Mouse (Mus musculus) left cerebral cortex, adult 2 months (tissue): Measurements from ENCODE around the gene Ces1h. TPM values are rescaled to one million over a fixed set of nuclear protein-coding genes. Genes with fewer than 3 reads are reported as not detected.

ENCODE experiments used
- DNase-seq, 2 experiments: peaks; one replicate each; pipeline ENCODE4 v3.0.0; 2021 to 2022; ENCODE audit warnings: low spot score in 2 of 2, mixed read lengths in 1 of 2; ENCODE audit errors: extremely low spot score in 1 of 2
- H3K27ac ChIP-seq: fragments of 200-600 bp; 2 replicates; pipeline ENCODE4 v1.8.1; 2022
- H3K4me3 ChIP-seq: fragments of 200-600 bp; 2 replicates; pipeline ENCODE4 v1.8.1; 2022
- CTCF ChIP-seq: fragments of 200-600 bp; IDR thresholded peaks from 2 replicates; pipeline ENCODE4 v1.8.1; 2022; ENCODE audit warnings: antibody characterized with exemption, mild to moderate bottlenecking, moderate library complexity
- intact Hi-C: fragments of 180-260 bp; cut with DNase I; formaldehyde crosslinking; loops from one replicate; pipeline ENCODE4 v1.15.1; 2025
- total RNA-seq, 2 experiments: library from RNA; stranded (reverse); gene quantifications; 2 replicates each; pipeline ENCODE4 v1.2.3; 2021

The Ces1h gene
- total RNA-seq, 2 experiments from 2014 or later: not detected

GRCm38 (mm10) chr8:93325123-93325522 is 54.4 kb downstream of the Ces1h start:
- Histone ChIP-seq H3K4me3 (no peak overlapping the region), H3K27ac (no peak overlapping the region)
- intact Hi-C loops: no loop called here
- DNase-seq: no peak
- no peak for TF ChIP-seq CTCF

DNA sequence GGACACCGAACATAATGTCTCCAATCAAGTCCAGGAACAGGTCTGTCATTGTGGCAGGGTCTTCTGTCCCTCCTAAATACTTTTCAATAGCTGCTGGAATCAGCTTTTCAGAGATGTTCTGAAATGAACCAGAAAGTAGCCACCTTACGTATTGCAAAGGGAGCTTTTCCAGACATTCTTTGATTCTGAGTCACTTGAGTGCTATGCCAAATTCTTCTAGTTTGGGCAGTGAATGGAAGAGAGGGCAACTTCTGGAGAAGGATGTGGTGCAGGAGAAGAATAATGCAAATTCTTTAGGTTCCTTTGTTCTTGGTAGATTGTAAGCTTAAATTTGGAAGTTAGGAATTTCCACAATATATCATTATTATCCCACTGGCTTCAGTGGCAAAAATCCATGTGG is 62.5 kb downstream of the Ces1h start:
- intact Hi-C loops: no loop called here
- no peak for TF ChIP-seq CTCF
- DNase-seq: no peak
- no peak overlapping the region for H3K4me3 ChIP-seq
- H3K27ac ChIP-seq: no peak overlapping the region

- Histone ChIP-seq H3K27ac (no peak overlapping the region), H3K4me3 (no peak overlapping the region)
- TF ChIP-seq CTCF: no peak
- intact Hi-C loops: no loop called here
- no peak for DNase-seq
Observed at GRCm38 (mm10) chr8:93315557-93315956, 64.0 kb downstream of the Ces1h start.

Other genes starting within 250 kb of the Ces1h start
- not detected for gene Ces1c, start 248.4 kb downstream of the Ces1h start, total RNA-seq
- gene Ces1d, start 181.9 kb downstream of the Ces1h start, total RNA-seq: not detected
- not detected for gene Ces1e, start 150.1 kb downstream of the Ces1h start, total RNA-seq
- not detected for gene Ces1f, start 100.0 kb downstream of the Ces1h start, total RNA-seq
- not detected for gene Ces1g, start 42.4 kb downstream of the Ces1h start, total RNA-seq
- gene Ces5a, start 156.1 kb upstream of the Ces1h start, total RNA-seq: 1 to 10 TPM in 1 of 2 experiments, under 1 TPM in 1; 0.45 to 1.8 TPM